Mouse (Mus musculus) megakaryocyte, embryonic 14.5 days (primary cell): ENCODE data around the gene Mapk3.

ENCODE experiments used
- FLI1 ChIP-seq: IDR thresholded peaks from 2 replicates; pipeline ENCODE4 v1.6.1; 2012; ENCODE audit warnings: low read length, inconsistent platforms, mixed read lengths
- GATA1 ChIP-seq: IDR thresholded peaks from 3 replicates; pipeline ENCODE4 v1.6.1; 2012; ENCODE audit warnings: mixed read lengths, low read length, inconsistent platforms, borderline replicate concordance

GRCm38 (mm10) chr7:126717566-126717965, 41.8 kb upstream of the Mapk3 start:
- no peak for TF ChIP-seq GATA1
- TF ChIP-seq FLI1 = no peak
